Mouse (Mus musculus) cerebellum, postnatal 14 days (tissue): ENCODE data around the gene Mtrex.

ENCODE experiments used
- DNase-seq, 2 experiments: peaks; one replicate each; pipeline ENCODE4 v3.0.0; 2021; ENCODE audit warnings: mixed read lengths in 2 of 2

Gene Mtrex

GRCm38 (mm10) chr13:112866782-112867181 is 60.4 kb downstream of the Mtrex start:
- no peak for DNase-seq

- DNase-seq: no peak
These were observed 64.1 kb downstream of the Mtrex start for GRCm38 (mm10) chr13:112862978-112863677.

GRCm38 (mm10) chr13:112862342-112862741 is 64.9 kb downstream of the Mtrex start:
- no peak for DNase-seq

- DNase-seq: peak; percentile 11
These were observed 65.3 kb downstream of the Mtrex start for GRCm38 (mm10) chr13:112861825-112862306.

GRCm38 (mm10) chr13:112860911-112861310 is 66.3 kb downstream of the Mtrex start:
- no peak for DNase-seq

GRCm38 (mm10) chr13:112860370-112860769 is 66.8 kb downstream of the Mtrex start:
- DNase-seq: no peak

GRCm38 (mm10) chr13:112859574-112860134 is 67.5 kb downstream of the Mtrex start:
- no peak for DNase-seq

GRCm38 (mm10) chr13:112857921-112858320 is 69.3 kb downstream of the Mtrex start:
- DNase-seq: no peak

- DNase-seq: no peak
These were observed 72.8 kb downstream of the Mtrex start for GRCm38 (mm10) chr13:112854402-112854801.

GRCm38 (mm10) chr13:112853710-112854316 is 73.4 kb downstream of the Mtrex start:
- no peak for DNase-seq

GRCm38 (mm10) chr13:112845931-112846330 is 81.3 kb downstream of the Mtrex start:
- DNase-seq: no peak

- no peak for DNase-seq
These were observed 86.7 kb downstream of the Mtrex start for GRCm38 (mm10) chr13:112840241-112841087.

GRCm38 (mm10) chr13:112838562-112839232 is 88.5 kb downstream of the Mtrex start:
- no peak for DNase-seq

GRCm38 (mm10) chr13:112837621-112838155 is 89.5 kb downstream of the Mtrex start:
- DNase-seq: peak in 1 of 2 experiments; percentile 10

GRCm38 (mm10) chr13:112836951-112837350 is 90.2 kb downstream of the Mtrex start:
- peak in 1 of 2 experiments; percentile 5 for DNase-seq

GRCm38 (mm10) chr13:112835113-112835512 is 92.1 kb downstream of the Mtrex start:
- DNase-seq: peak; percentile 48 to 56

GRCm38 (mm10) chr13:112833895-112834263 is 93.3 kb downstream of the Mtrex start:
- peak in 1 of 2 experiments; percentile 30 for DNase-seq

GRCm38 (mm10) chr13:112833253-112833894 is 93.8 kb downstream of the Mtrex start:
- peak; percentile 22 to 29 for DNase-seq

GRCm38 (mm10) chr13:112832589-112832988 is 94.6 kb downstream of the Mtrex start:
- no peak for DNase-seq

GRCm38 (mm10) chr13:112829619-112830018 is 97.6 kb downstream of the Mtrex start:
- DNase-seq: no peak

GRCm38 (mm10) chr13:112825479-112825878 is 101.7 kb downstream of the Mtrex start:
- DNase-seq: no peak
